Mouse (Mus musculus) embryonic stem cell, embryonic (primary cell): ENCODE results near the gene Apbb2.

ENCODE experiments used
- CTCF ChIA-PET, 4 experiments: fragments of 300-600 bp in 2 of 4; fragments of 350-600 bp in 2 of 4; sonication (Branson Sonifier 250); formaldehyde crosslinking; loops; one replicate each; lab custom pipeline; 2022; ENCODE audit warnings: inconsistent platforms in 2 of 4; lab: Charles Lee
- POLR2A ChIA-PET, 4 experiments: fragments of 300-600 bp in 2 of 4; fragments of 350-600 bp in 2 of 4; sonication (Branson Sonifier 250); formaldehyde crosslinking; loops; one replicate each; lab custom pipeline; 2022; ENCODE audit warnings: antibody characterized with exemption in 4 of 4, inconsistent platforms in 1 of 4; lab: Charles Lee

Apbb2 gene

GRCm38 (mm10) chr5:66445497-66445896, 173.1 kb downstream of the Apbb2 start:
- CTCF ChIA-PET = no interaction called here
- POLR2A ChIA-PET = interaction anchor here in 2 of 4 experiments (0.6 to 1.2 kb wide), 3 partner anchors 17 to 231 kb away, joined by 3 read pairs; no protein-coding TSS in a partner anchor

- ChIA-PET POLR2A (no interaction called here), CTCF (no interaction called here)
Observed at GRCm38 (mm10) chr5:66442260-66442659, 176.3 kb downstream of the Apbb2 start.

DNA sequence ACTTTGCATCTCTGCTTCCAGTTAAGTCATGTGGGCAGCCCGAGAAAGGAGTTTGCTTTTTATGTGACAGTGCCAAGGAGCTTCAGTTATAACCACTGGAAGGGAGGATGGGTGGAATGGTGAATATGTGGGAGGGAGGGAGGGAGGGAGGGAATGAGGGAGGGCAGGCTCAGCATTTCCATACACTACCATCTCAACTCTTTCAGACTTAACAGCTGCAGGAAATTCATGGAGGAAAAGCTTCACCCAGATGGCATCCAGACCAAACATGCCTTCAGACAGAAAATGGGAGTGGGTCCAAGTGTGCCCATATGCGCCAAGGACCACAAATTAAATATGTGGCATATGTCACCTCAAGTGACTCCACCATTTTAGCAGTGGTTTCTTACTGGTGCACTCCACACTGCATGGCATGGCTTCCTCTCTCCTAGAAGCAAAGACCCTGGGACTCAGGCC, 181.8 kb downstream of the Apbb2 start:
- CTCF ChIA-PET = interaction anchor here in 1 of 4 experiments (0.6 to 1.2 kb wide), 3 partner anchors 14 to 84 kb away, joined by 3 to 5 read pairs (median 3); no protein-coding TSS in a partner anchor

GRCm38 (mm10) chr5:66435158-66435557, 183.4 kb downstream of the Apbb2 start:
- ChIA-PET CTCF (no interaction called here), POLR2A (interaction anchor here in 1 of 4 experiments (0.9 kb wide), 1 partner anchor 30 kb away, joined by 3 read pairs; no protein-coding TSS in a partner anchor)

More for the DNA sequence above, 181.8 kb downstream of the Apbb2 start:
- POLR2A ChIA-PET = interaction anchor here in 2 of 4 experiments (0.6 to 1.2 kb wide), 3 partner anchors 62 to 239 kb away, joined by 3 to 4 read pairs (median 3); partner anchors contain the start of gene Uchl1 (in 1 of the 2)

GRCm38 (mm10) chr5:66429076-66429475, 189.5 kb downstream of the Apbb2 start:
- ChIA-PET CTCF (interaction anchor here in 2 of 4 experiments (0.7 kb wide), 2 partner anchors 146 to 295 kb away, joined by 3 to 5 read pairs; no protein-coding TSS in a partner anchor), POLR2A (interaction anchor here in 2 of 4 experiments (0.7 to 1.8 kb wide), 5 partner anchors 8 to 247 kb away, joined by 3 to 6 read pairs (median 3); partner anchors contain the start of gene Uchl1 (in 1 of the 2))

- ChIA-PET POLR2A (interaction anchor here in 3 of 4 experiments (0.6 to 3.3 kb wide), 13 partner anchors 18 to 249 kb away, joined by 3 to 15 read pairs (median 4); partner anchors contain the start of gene Uchl1 (in 2 of the 3)), CTCF (interaction anchor here (0.5 to 1.8 kb wide), 4 partner anchors 19 to 601 kb away, joined by 3 to 6 read pairs (median 4); no protein-coding TSS in a partner anchor)
Observed at GRCm38 (mm10) chr5:66428071-66428470, 190.5 kb downstream of the Apbb2 start.

DNA sequence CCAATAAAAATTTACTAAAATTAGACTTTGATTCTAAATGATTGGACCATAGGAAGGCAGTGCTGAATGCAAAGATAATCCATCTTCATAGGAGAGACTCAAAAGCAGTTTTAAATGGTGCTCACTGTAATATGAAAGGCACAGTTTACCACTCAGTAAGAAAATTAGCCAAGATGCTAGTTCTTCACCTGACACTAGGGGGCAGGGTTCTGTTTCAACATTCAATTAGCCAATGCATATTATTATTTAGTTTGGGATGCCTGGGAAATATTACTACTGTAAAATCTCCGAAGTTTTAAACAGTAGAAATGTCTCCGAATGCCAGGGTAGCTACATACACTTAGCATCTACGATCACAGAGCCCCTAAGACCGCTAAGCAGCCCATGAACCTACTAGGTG, 194.7 kb downstream of the Apbb2 start:
- ChIA-PET POLR2A (interaction anchor here in 1 of 4 experiments (1.2 kb wide), 1 partner anchor 195 kb away, joined by 3 read pairs; the partner anchor contains the start of gene Apbb2), CTCF (interaction anchor here in 2 of 4 experiments (0.6 to 0.7 kb wide), 2 partner anchors 30 to 273 kb away, joined by 3 to 8 read pairs; no protein-coding TSS in a partner anchor)

DNA sequence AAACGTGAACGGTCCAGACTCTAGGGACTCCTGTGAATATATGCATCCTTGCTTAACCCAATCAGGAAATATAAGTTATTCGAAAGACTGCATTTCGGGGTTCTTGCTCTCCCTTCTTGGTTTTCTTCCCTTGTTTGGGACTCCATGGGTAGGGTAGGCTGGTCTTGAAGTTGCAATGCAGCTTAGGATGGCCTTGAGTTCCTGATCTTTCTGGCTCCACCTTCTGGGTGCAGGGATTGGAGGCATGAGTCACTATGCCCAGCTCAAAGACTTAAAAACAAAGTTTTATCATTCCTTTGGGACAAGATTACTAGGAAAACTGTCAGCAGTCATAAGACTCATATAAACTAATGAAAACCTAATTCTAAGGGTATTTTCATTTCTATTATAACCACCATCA, 195.1 kb downstream of the Apbb2 start:
- CTCF ChIA-PET = interaction anchor here in 2 of 4 experiments (0.7 to 1.1 kb wide), 2 partner anchors 13 to 30 kb away, joined by 3 read pairs; no protein-coding TSS in a partner anchor
- POLR2A ChIA-PET = no interaction called here

DNA sequence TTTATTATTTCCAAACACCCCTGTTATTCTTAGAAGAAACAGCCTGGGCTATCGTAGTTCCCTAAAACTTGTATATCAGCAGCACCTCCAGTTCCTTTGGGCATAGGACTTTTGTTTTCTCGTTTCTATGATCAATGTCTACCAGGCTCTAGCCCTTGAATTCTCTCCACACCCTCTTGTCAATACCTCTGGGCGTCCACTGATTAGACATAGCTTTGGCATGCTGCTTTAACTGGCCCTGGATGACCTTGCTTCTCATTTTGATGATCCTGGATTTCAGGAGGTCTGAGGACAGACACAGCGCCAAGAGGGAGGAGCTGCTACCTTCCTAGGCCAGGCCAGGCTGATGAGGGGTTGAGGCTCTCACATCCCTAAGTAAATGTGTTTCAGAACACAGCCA, 196.6 kb downstream of the Apbb2 start:
- CTCF ChIA-PET = no interaction called here
- POLR2A ChIA-PET = interaction anchor here in 1 of 4 experiments (1.1 to 1.4 kb wide), 3 partner anchors 10 to 254 kb away, joined by 3 to 5 read pairs (median 4); partner anchors contain the start of gene Uchl1

- POLR2A ChIA-PET = interaction anchor here in 3 of 4 experiments (0.5 to 1.4 kb wide), 8 partner anchors 8 to 494 kb away, joined by 3 to 7 read pairs (median 4); no protein-coding TSS in a partner anchor
- CTCF ChIA-PET = interaction anchor here in 1 of 4 experiments (0.7 kb wide), 1 partner anchor 117 kb away, joined by 3 read pairs; no protein-coding TSS in a partner anchor
Observed at GRCm38 (mm10) chr5:66421230-66421629, 197.4 kb downstream of the Apbb2 start.

DNA sequence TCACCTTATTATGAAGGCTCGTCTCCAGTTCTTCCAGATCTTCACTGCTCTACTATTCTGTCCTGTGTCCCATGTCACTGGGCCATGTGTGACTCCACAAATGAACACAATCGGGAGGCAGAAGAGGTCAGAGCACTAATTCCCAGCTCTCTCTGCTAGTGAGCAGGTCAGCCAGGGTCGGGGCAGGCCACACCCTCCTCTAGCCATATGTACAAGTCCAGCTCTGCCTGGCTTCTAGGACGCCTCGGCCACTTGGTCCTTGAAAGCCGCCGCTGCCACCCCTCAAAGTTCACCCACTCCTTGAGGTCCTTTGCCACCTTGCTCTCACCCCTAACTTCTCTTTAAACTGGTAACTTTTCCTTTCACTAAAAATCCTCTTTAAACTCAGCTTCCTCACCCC, 198.6 kb downstream of the Apbb2 start:
- CTCF ChIA-PET = interaction anchor here in 2 of 4 experiments (0.6 kb wide), 2 partner anchors 104 to 454 kb away, joined by 3 to 4 read pairs; no protein-coding TSS in a partner anchor
- POLR2A ChIA-PET = interaction anchor here in 1 of 4 experiments (1.2 to 3.5 kb wide), 4 partner anchors 12 to 256 kb away, joined by 3 to 18 read pairs (median 3); no protein-coding TSS in a partner anchor

DNA sequence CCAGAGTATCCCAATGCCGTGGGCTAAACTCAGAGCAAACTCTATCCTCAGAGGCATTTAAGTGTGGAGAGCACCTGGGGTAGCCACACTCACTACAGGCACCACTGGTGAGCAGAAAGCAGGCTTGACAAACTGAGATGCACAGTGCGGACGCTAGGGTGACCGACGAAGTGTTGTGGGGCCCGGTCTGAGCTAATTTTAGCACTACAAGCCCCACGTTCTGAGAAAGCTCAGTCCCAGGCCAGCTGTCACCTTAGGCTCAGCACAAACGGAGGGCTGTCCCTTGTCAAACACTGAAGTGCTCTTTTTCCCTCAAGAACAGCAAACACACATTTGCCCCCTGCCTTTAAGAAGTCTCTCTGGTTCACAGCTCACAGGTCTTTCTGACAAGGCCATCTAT, 201.3 kb downstream of the Apbb2 start:
- CTCF ChIA-PET = interaction anchor here in 1 of 4 experiments (0.5 kb wide), 1 partner anchor 122 kb away, joined by 3 read pairs; no protein-coding TSS in a partner anchor
- POLR2A ChIA-PET = interaction anchor here in 2 of 4 experiments (0.5 to 3.5 kb wide), 2 partner anchors 10 to 87 kb away, joined by 3 to 18 read pairs; no protein-coding TSS in a partner anchor

- CTCF ChIA-PET = interaction anchor here in 1 of 4 experiments (0.7 kb wide), 1 partner anchor 11 kb away, joined by 4 read pairs; no protein-coding TSS in a partner anchor
- POLR2A ChIA-PET = interaction anchor here in 1 of 4 experiments (1.1 to 1.2 kb wide), 3 partner anchors 9 to 260 kb away, joined by 3 to 5 read pairs (median 3); partner anchors contain the start of gene Uchl1
Observed at GRCm38 (mm10) chr5:66415700-66416543, 202.7 kb downstream of the Apbb2 start.

- CTCF ChIA-PET = no interaction called here
- POLR2A ChIA-PET = interaction anchor here in 1 of 4 experiments (1.1 kb wide), 2 partner anchors 8 to 261 kb away, joined by 3 to 5 read pairs; partner anchors contain the start of gene Uchl1
Observed at GRCm38 (mm10) chr5:66415033-66415697, 203.4 kb downstream of the Apbb2 start.

GRCm38 (mm10) chr5:66413402-66413801, 205.2 kb downstream of the Apbb2 start:
- CTCF ChIA-PET = no interaction called here
- POLR2A ChIA-PET = no interaction called here

DNA sequence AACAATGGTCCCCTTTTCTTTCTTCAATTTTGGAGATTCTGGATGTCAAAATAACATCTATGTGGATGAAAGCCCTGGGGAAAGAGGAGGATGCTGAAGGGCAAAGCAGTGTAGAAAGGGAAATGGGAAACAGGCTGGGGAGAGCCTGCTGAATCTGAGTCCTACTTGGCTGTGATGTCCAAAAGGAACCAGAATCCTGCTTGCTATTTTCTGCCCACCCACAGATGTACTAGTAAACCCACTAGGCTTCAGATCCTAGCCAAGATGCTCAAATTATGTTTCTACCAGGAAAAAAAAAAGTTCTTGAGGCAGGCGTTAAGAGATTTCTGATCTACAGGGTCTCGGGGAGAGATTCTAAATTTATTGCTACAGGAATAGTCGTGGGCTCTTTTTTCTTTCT, 205.8 kb downstream of the Apbb2 start:
- ChIA-PET POLR2A (no interaction called here), CTCF (no interaction called here)

- ChIA-PET CTCF (interaction anchor here in 1 of 4 experiments (0.6 kb wide), 1 partner anchor 10 kb away, joined by 3 read pairs; no protein-coding TSS in a partner anchor), POLR2A (interaction anchor here (0.8 to 2.4 kb wide), 18 partner anchors 9 to 375 kb away, joined by 3 to 24 read pairs (median 6); partner anchors contain the start of genes Uchl1 (in 4 of the 4) and Apbb2 (in 1 of the 4))
Observed at GRCm38 (mm10) chr5:66408546-66408945, 210.0 kb downstream of the Apbb2 start.
